Mouse (Mus musculus) hindbrain, postnatal 0 days (tissue): ENCODE data around the gene Tspan14. TPM values are rescaled to one million over a fixed set of nuclear protein-coding genes. Genes with fewer than 3 reads are reported as not detected.

Source experiments
- ATAC-seq: fragments of 200-750 bp; cut with Nextera tagmentation; 2 replicates; pipeline ENCODE4 v1.8.0; 2017; ENCODE audit warnings: mild to moderate bottlenecking, moderate TSS enrichment, moderate library complexity
- DNase-seq: peaks from one replicate; pipeline ENCODE4 v3.0.0-alpha.2; 2015; ENCODE audit warnings: low spot score
- H3K27ac ChIP-seq: fragments of 300-500 bp; sonication (generic); 2 replicates; pipeline ENCODE4 v1.5.1; 2014; ENCODE audit warnings: mild to moderate bottlenecking
- H3K27me3 ChIP-seq: fragments of 300-500 bp; sonication (generic); 2 replicates; pipeline ENCODE4 v1.6.1; 2014; ENCODE audit warnings: low read length, mixed read lengths; ENCODE audit not compliant: insufficient read depth
- H3K36me3 ChIP-seq: fragments of 300-500 bp; sonication (generic); 2 replicates; pipeline ENCODE4 v1.6.1; 2014; ENCODE audit warnings: low read length, mixed read lengths; ENCODE audit not compliant: insufficient read depth
- H3K4me1 ChIP-seq: fragments of 300-500 bp; sonication (generic); 2 replicates; pipeline ENCODE4 v1.6.1; 2014; ENCODE audit warnings: antibody characterized with exemption, low read length, mixed read lengths; ENCODE audit not compliant: insufficient read depth
- H3K4me2 ChIP-seq: fragments of 300-500 bp; sonication (generic); 2 replicates; pipeline ENCODE4 v1.6.1; 2014; ENCODE audit warnings: low read depth, mild to moderate bottlenecking, low read length, moderate library complexity, mixed read lengths
- H3K4me3 ChIP-seq: fragments of 300-500 bp; sonication (generic); 2 replicates; pipeline ENCODE4 v1.5.1; 2014; ENCODE audit warnings: low read length
- H3K9ac ChIP-seq: fragments of 300-500 bp; sonication (generic); replicated peaks from 2 replicates; pipeline ENCODE4 v1.6.1; 2014; ENCODE audit warnings: mild to moderate bottlenecking, low read length, moderate library complexity, mixed read lengths
- H3K9me3 ChIP-seq: fragments of 300-500 bp; sonication (generic); 2 replicates; pipeline ENCODE4 v1.6.1; 2016; ENCODE audit warnings: low read length, mixed read lengths
- CTCF ChIP-seq: IDR thresholded peaks from 2 replicates; pipeline ENCODE4 v1.5.1; 2016; ENCODE audit warnings: antibody characterized with exemption, control low read depth, low read depth
- WGBS: fragments of 180-500 bp; shearing (Covaris S2); extraction: QIAGEN DNeasy Blood & Tissue Kit; methylation state at CpG from one replicate; pipeline ENCODE4 v1.1.7; 2014; 5-methylcytosine and 5-hydroxymethylcytosine counted together
- polyA plus RNA-seq: library from polyadenylated mRNA; unstranded; fragments of >200 nt; fragmentation: Nextera tagmentation; extraction: Ambion mirVana; gene quantifications from 2 replicates; pipeline ENCODE4 v1.2.1, GENCODE M21; 2015
- total RNA-seq: library from RNA; depleted of rRNA; stranded (reverse); fragments of >200 nt; gene quantifications from 2 replicates; pipeline ENCODE4 v1.2.3, GENCODE M21; 2014

Tspan14 gene
- total and polyA plus RNA-seq, 2 experiments from 2014 or later: 30.4 to 39.2 TPM

GRCm38 (mm10) chr14:40958986-40959381, 7.6 kb downstream of the Tspan14 start:
- H3K27ac ChIP-seq: peak overlapping the region; percentile 58; the same call in 1 of the 2 replicates
- no peak overlapping the region for H3K4me2 ChIP-seq
- H3K4me3 ChIP-seq: no peak overlapping the region
- H3K9me3 ChIP-seq: no peaks in the 10 kb centered on the region
- ATAC-seq (no peak), DNase-seq (no peak)
- 66% methylated on average over 2 of the region's 2 CpGs for WGBS
- no peaks in the 10 kb centered on the region for H3K36me3 ChIP-seq
- peaks cover 48% of the 10 kb centered on the region for H3K4me1 ChIP-seq
- TF ChIP-seq CTCF: no peak
- no peaks in the 10 kb centered on the region for H3K27me3 ChIP-seq
- H3K9ac ChIP-seq: no peak overlapping the region

GRCm38 (mm10) chr14:40958083-40958985, 8.3 kb downstream of the Tspan14 start:
- TF ChIP-seq CTCF: no peak
- Histone ChIP-seq H3K9me3 (no peaks in the 10 kb centered on the region), H3K4me3 (no peak overlapping the region), H3K4me1 (peaks cover 48% of the 10 kb centered on the region), H3K27me3 (no peaks in the 10 kb centered on the region), H3K4me2 (no peak overlapping the region), H3K9ac (no peak overlapping the region), H3K36me3 (no peaks in the 10 kb centered on the region), H3K27ac (peak overlapping the region; percentile 58; the same call in 1 of the 2 replicates)
- WGBS: 31% methylated on average over 4 of the region's 4 CpGs
- no peak for DNase-seq
- no peak for ATAC-seq

DNA sequence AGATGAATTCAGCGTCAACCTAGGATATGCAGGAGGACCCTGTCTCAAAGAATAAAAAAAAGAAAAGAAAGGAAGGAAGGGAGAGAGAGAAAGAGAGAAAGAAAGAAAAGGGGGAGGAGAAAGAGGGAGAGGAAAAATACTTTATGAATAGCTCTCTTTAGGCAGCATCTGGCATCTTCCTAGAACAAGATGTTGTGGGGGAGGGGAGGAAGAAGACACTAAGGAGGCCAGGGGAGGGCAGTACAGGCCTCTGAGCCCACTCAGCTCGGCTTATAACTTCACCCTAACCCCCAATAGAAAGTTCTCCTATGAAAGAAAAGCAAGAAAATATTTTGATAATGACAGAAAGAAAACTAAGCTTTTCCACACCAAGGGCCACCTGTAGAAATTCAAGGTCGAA, 9.0 kb downstream of the Tspan14 start:
- ATAC-seq: no peak
- 51% methylated on average over 3 of the region's 3 CpGs for WGBS

GRCm38 (mm10) chr14:40956252-40957146, 10.1 kb downstream of the Tspan14 start:
- Histone ChIP-seq H3K4me2 (peak overlapping the region; percentile 32), H3K9ac (peak overlapping the region; percentile 41), H3K27ac (peak overlapping the region; percentile 84), H3K9me3 (no peaks in the 10 kb centered on the region), H3K4me1 (peaks cover 48% of the 10 kb centered on the region), H3K4me3 (no peak overlapping the region), H3K27me3 (no peaks in the 10 kb centered on the region), H3K36me3 (no peaks in the 10 kb centered on the region)
- ATAC-seq: peak; percentile 91
- peak; percentile 68 for DNase-seq
- TF ChIP-seq CTCF: peak; percentile 52; the same call in 1 of the 2 replicates
- 19% methylated on average over 13 of the region's 13 CpGs for WGBS

More for the DNA sequence above, 9.0 kb downstream of the Tspan14 start:
- Histone ChIP-seq H3K9me3 (no peaks in the 10 kb centered on the region), H3K27me3 (no peaks in the 10 kb centered on the region), H3K4me3 (no peak overlapping the region), H3K27ac (peak overlapping the region; percentile 58; the same call in 1 of the 2 replicates), H3K4me1 (peaks cover 48% of the 10 kb centered on the region), H3K4me2 (no peak overlapping the region), H3K36me3 (no peaks in the 10 kb centered on the region), H3K9ac (no peak overlapping the region)
- peak; percentile 28 for TF ChIP-seq CTCF
- peak; percentile 65 for DNase-seq

- Histone ChIP-seq H3K27ac (peak overlapping the region; percentile 84), H3K4me3 (no peak overlapping the region), H3K9ac (peak overlapping the region; percentile 41), H3K4me1 (peaks cover 50% of the 10 kb centered on the region), H3K27me3 (no peaks in the 10 kb centered on the region), H3K4me2 (peak overlapping the region; percentile 32), H3K9me3 (no peaks in the 10 kb centered on the region), H3K36me3 (no peaks in the 10 kb centered on the region)
- DNase-seq (peak; percentile 77), ATAC-seq (peak; percentile 75)
- WGBS: 6% methylated on average over 10 of the region's 10 CpGs
- TF ChIP-seq CTCF: no peak
Observed at GRCm38 (mm10) chr14:40955596-40956251, 10.9 kb downstream of the Tspan14 start.

DNA sequence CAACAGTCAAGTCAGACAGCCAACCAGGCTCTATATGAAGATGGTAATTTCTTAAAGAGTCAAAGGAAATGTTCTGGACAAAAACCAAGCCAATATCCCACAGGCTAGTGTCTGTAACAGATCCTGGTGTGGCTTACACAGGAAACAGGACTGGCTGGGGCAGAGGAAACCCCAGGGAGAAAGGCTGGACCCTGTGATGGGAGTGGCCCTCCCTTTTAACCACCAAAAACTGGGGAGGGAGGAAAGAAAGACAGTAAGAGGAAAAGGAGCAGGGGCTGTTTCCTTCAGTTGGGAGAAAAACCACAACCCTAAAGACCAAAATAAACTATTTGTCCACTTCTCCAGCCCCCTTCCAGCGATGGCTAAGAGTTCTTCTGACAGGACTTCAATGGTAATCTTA, 11.5 kb downstream of the Tspan14 start:
- H3K9me3 ChIP-seq: no peaks in the 10 kb centered on the region
- no peak overlapping the region for H3K4me3 ChIP-seq
- DNase-seq: no peak
- peaks cover 55% of the 10 kb centered on the region for H3K4me1 ChIP-seq
- no peak for ATAC-seq
- H3K27me3 ChIP-seq: no peaks in the 10 kb centered on the region
- H3K36me3 ChIP-seq: no peaks in the 10 kb centered on the region
- peak overlapping the region; percentile 41; the same call in 1 of the 2 replicates for H3K9ac ChIP-seq
- H3K4me2 ChIP-seq: no peak overlapping the region
- no peak for TF ChIP-seq CTCF
- peak overlapping the region; percentile 84; the same call in 1 of the 2 replicates for H3K27ac ChIP-seq
- 64% methylated on average over 1 of the region's 1 CpGs for WGBS
